Mouse (Mus musculus) cerebellum, adult 2 months (tissue): ENCODE measurements at regions not wholly inside any gene's neighbourhood (a gene's known extent, or its start where the extent isn't known, plus 50 kb on each side); places are given as distances from the start of the nearest gene placed in this dataset.

Experiments
- CTCF ChIP-seq: fragments of 200-500 bp; IDR thresholded peaks from 2 replicates; pipeline ENCODE4 v1.5.1; 2011; ENCODE audit warnings: low read depth, mild to moderate bottlenecking, control low read depth, low read length, moderate library complexity, borderline replicate concordance; ENCODE audit not compliant: insufficient read depth
- POLR2A ChIP-seq: fragments of 200-500 bp; IDR thresholded peaks from 2 replicates; pipeline ENCODE4 v1.6.1; 2011; ENCODE audit warnings: low read length, control low read depth, borderline replicate concordance; ENCODE audit not compliant: insufficient read depth

- TF ChIP-seq POLR2A (no peak), CTCF (no peak)
These were observed 511.9 kb upstream of the Adgra3 start for GRCm38 (mm10) chr5:50570701-50571100.
